Mouse (Mus musculus) embryonic facial prominence, embryonic 11.5 days (tissue): Measurements from ENCODE around the gene Ogg1. TPM values are rescaled to one million over a fixed set of nuclear protein-coding genes. Genes with fewer than 3 reads are reported as not detected.
A peak's percentile ranks its signal among the peaks of the same experiment; 100 is the strongest.

Experiments
- ATAC-seq: fragments of 200-750 bp; cut with Nextera tagmentation; replicated peaks from 2 replicates; pipeline ENCODE4 v1.8.0; 2017; ENCODE audit warnings: low read depth; ENCODE audit not compliant: insufficient number of reproducible peaks, low FRiP score, low TSS enrichment
- DNase-seq: peaks from one replicate; pipeline ENCODE4 v3.0.0-alpha.2; 2015; ENCODE audit warnings: low spot score
- H3K27ac ChIP-seq: fragments of 300-500 bp; sonication (generic); replicated peaks from 2 replicates; pipeline ENCODE4 v1.5.1; 2014; ENCODE audit warnings: mild to moderate bottlenecking, low read depth, low read length, control low read depth
- H3K27me3 ChIP-seq: fragments of 300-500 bp; sonication (generic); 2 replicates; pipeline ENCODE4 v1.6.1; 2014; ENCODE audit warnings: mild to moderate bottlenecking, low read length, moderate library complexity, mixed read lengths; ENCODE audit not compliant: control insufficient read depth, insufficient read depth
- H3K36me3 ChIP-seq: fragments of 300-500 bp; sonication (generic); replicated peaks from 2 replicates; pipeline ENCODE4 v1.6.1; 2014; ENCODE audit warnings: low read depth, mild to moderate bottlenecking, low read length, moderate library complexity, mixed read lengths; ENCODE audit not compliant: control insufficient read depth, insufficient read depth
- H3K4me1 ChIP-seq: fragments of 300-500 bp; sonication (generic); 2 replicates; pipeline ENCODE4 v1.6.1; 2014; ENCODE audit warnings: low read length, mixed read lengths; ENCODE audit not compliant: control insufficient read depth, insufficient read depth
- H3K4me2 ChIP-seq: fragments of 300-500 bp; sonication (generic); 2 replicates; pipeline ENCODE4 v1.6.1; 2014; ENCODE audit warnings: low read depth, mild to moderate bottlenecking, control low read depth, low read length, moderate library complexity
- H3K4me3 ChIP-seq: fragments of 300-500 bp; sonication (generic); 2 replicates; pipeline ENCODE4 v1.5.1; 2014; ENCODE audit warnings: low read depth, low read length, control low read depth
- H3K9ac ChIP-seq: fragments of 300-500 bp; sonication (generic); replicated peaks from 2 replicates; pipeline ENCODE4 v1.6.1; 2014; ENCODE audit warnings: mild to moderate bottlenecking, control low read depth, low read length
- H3K9me3 ChIP-seq: fragments of 300-500 bp; sonication (generic); replicated peaks from 2 replicates; pipeline ENCODE4 v1.6.1; 2016; ENCODE audit warnings: mild to moderate bottlenecking, low read length, inconsistent platforms, mixed read lengths; ENCODE audit not compliant: control insufficient read depth
- WGBS: fragments of 180-500 bp; shearing (Covaris S2); extraction: QIAGEN DNeasy Blood & Tissue Kit; methylation state at CpG from one replicate; pipeline ENCODE4 v1.1.7; 2014; 5-methylcytosine and 5-hydroxymethylcytosine counted together
- polyA plus RNA-seq: library from polyadenylated mRNA; unstranded; fragments of >200 nt; fragmentation: Nextera tagmentation; extraction: Ambion mirVana; gene quantifications from 2 replicates; pipeline ENCODE4 v1.2.1, GENCODE M21; 2014

Gene Ogg1
- polyA plus RNA-seq, 1 experiment from 2014 or later, result 13.0 TPM

GRCm38 (mm10) chr6:113333137-113333950 lies 6.6 kb downstream of the Ogg1 start:
- H3K27ac ChIP-seq, result no peak overlapping the region

GRCm38 (mm10) chr6:113334216-113334615 lies 7.4 kb downstream of the Ogg1 start:
- no peak overlapping the region for H3K27ac ChIP-seq
- H3K9ac ChIP-seq, result no peak overlapping the region
- no peak overlapping the region for H3K4me2 ChIP-seq
- DNase-seq (no peak), ATAC-seq (no peak)
- no peaks in the 10 kb centered on the region for H3K27me3 ChIP-seq
- 84% methylated on average over 6 of the region's 6 CpGs for WGBS
- H3K4me1 ChIP-seq, result no peaks in the 10 kb centered on the region
- peaks cover 2% of the 10 kb centered on the region for H3K36me3 ChIP-seq
- no peak overlapping the region for H3K4me3 ChIP-seq
- H3K9me3 ChIP-seq, result no peaks in the 10 kb centered on the region

More at GRCm38 (mm10) chr6:113333137-113333950, 6.6 kb downstream of the Ogg1 start:
- no peaks in the 10 kb centered on the region for H3K4me1 ChIP-seq
- no peak for ATAC-seq
- no peak overlapping the region for H3K9ac ChIP-seq
- H3K36me3 ChIP-seq, result peaks cover 2% of the 10 kb centered on the region
- no peaks in the 10 kb centered on the region for H3K27me3 ChIP-seq
- H3K4me2 ChIP-seq, result no peak overlapping the region
- H3K9me3 ChIP-seq, result no peaks in the 10 kb centered on the region
- 85% methylated on average over 14 of the region's 14 CpGs for WGBS
- DNase-seq, result no peak
- no peak overlapping the region for H3K4me3 ChIP-seq

- H3K4me2 ChIP-seq, result no peak overlapping the region
- H3K4me3 ChIP-seq, result no peak overlapping the region
- H3K9ac ChIP-seq, result no peak overlapping the region
- no peaks in the 10 kb centered on the region for H3K27me3 ChIP-seq
- H3K27ac ChIP-seq, result no peak overlapping the region
- no peaks in the 10 kb centered on the region for H3K4me1 ChIP-seq
- ATAC-seq, result no peak
- H3K9me3 ChIP-seq, result no peaks in the 10 kb centered on the region
- 81% methylated on average over 8 of the region's 8 CpGs for WGBS
- peaks cover 2% of the 10 kb centered on the region for H3K36me3 ChIP-seq
- no peak for DNase-seq
Observed at GRCm38 (mm10) chr6:113336852-113337620, 10.3 kb downstream of the Ogg1 start.

- Histone ChIP-seq H3K9me3 (no peaks in the 10 kb centered on the region), H3K4me1 (no peaks in the 10 kb centered on the region), H3K4me2 (no peak overlapping the region), H3K36me3 (no peaks in the 10 kb centered on the region), H3K27ac (no peak overlapping the region), H3K4me3 (no peak overlapping the region), H3K9ac (no peak overlapping the region; the same call in 1 of the 2 replicates), H3K27me3 (no peaks in the 10 kb centered on the region)
- ATAC-seq, result no peak
- WGBS, result 82% methylated on average over 6 of the region's 6 CpGs
- DNase-seq, result no peak
Observed at GRCm38 (mm10) chr6:113341574-113341973, 14.8 kb downstream of the Ogg1 start.

GRCm38 (mm10) chr6:113342297-113342696 lies 15.5 kb downstream of the Ogg1 start:
- ATAC-seq (no peak), DNase-seq (peak; percentile 16)
- no peak overlapping the region for H3K9ac ChIP-seq
- no peaks in the 10 kb centered on the region for H3K27me3 ChIP-seq
- H3K27ac ChIP-seq, result no peak overlapping the region
- no peaks in the 10 kb centered on the region for H3K4me1 ChIP-seq
- no peak overlapping the region for H3K4me2 ChIP-seq
- no peaks in the 10 kb centered on the region for H3K36me3 ChIP-seq
- 65% methylated on average over 3 of the region's 7 CpGs for WGBS
- H3K4me3 ChIP-seq, result no peak overlapping the region
- no peaks in the 10 kb centered on the region for H3K9me3 ChIP-seq

- 15% methylated on average over 32 of the region's 32 CpGs for WGBS
- DNase-seq, result peak; percentile 73
- Histone ChIP-seq H3K27me3 (no peaks in the 10 kb centered on the region), H3K4me2 (peak within 1 kb of the TSS; percentile 76), H3K4me3 (peak within 1 kb of the TSS; percentile 49), H3K27ac (no peak within 1 kb of the TSS), H3K9me3 (no peaks in the 10 kb centered on the region), H3K36me3 (no peaks in the 10 kb centered on the region), H3K9ac (peak within 1 kb of the TSS; percentile 76), H3K4me1 (no peaks in the 10 kb centered on the region)
- ATAC-seq, result peak; percentile 86
Observed at GRCm38 (mm10) chr6:113343177-113344092, 16.7 kb downstream of the Ogg1 start, which contains the start of gene Camk1. Gene Camk1 (minus strand): TSS chr6:113343984.

- ATAC-seq, result no peak
Observed at GRCm38 (mm10) chr6:113344321-113344720, 17.5 kb downstream of the Ogg1 start.

More at GRCm38 (mm10) chr6:113344321-113344720, 17.5 kb downstream of the Ogg1 start:
- no peak overlapping the region for H3K4me2 ChIP-seq
- WGBS, result 64% methylated on average over 2 of the region's 2 CpGs
- H3K9me3 ChIP-seq, result no peaks in the 10 kb centered on the region
- no peak overlapping the region for H3K27ac ChIP-seq
- no peaks in the 10 kb centered on the region for H3K4me1 ChIP-seq
- no peak for DNase-seq
- H3K9ac ChIP-seq, result peak overlapping the region; percentile 76; the same call in 1 of the 2 replicates
- no peaks in the 10 kb centered on the region for H3K27me3 ChIP-seq
- no peaks in the 10 kb centered on the region for H3K36me3 ChIP-seq
- H3K4me3 ChIP-seq, result no peak overlapping the region
